Mouse (Mus musculus) liver, postnatal 0 days (tissue): ENCODE results near the gene Cep250. TPM values are rescaled to one million over a fixed set of nuclear protein-coding genes. Genes with fewer than 3 reads are reported as not detected.

Source experiments
- ATAC-seq: fragments of 200-750 bp; cut with Nextera tagmentation; 2 replicates; pipeline ENCODE4 v1.8.0; 2017; ENCODE audit warnings: mild to moderate bottlenecking, moderate library complexity
- DNase-seq: peaks from one replicate; pipeline ENCODE4 v3.0.0-alpha.2; 2016
- H3K27ac ChIP-seq: fragments of 300-500 bp; sonication (generic); 2 replicates; pipeline ENCODE4 v1.5.1; 2014; ENCODE audit warnings: antibody characterized with exemption, moderate library complexity, mild to moderate bottlenecking, low read depth
- H3K27me3 ChIP-seq: fragments of 300-500 bp; sonication (generic); 2 replicates; pipeline ENCODE4 v1.6.1; 2014; ENCODE audit warnings: low read length, control low read depth, mixed read lengths; ENCODE audit not compliant: insufficient read depth
- H3K36me3 ChIP-seq: fragments of 300-500 bp; sonication (generic); replicated peaks from 2 replicates; pipeline ENCODE4 v1.6.1; 2014; ENCODE audit warnings: mild to moderate bottlenecking, control low read depth, low read length, moderate library complexity, mixed read lengths; ENCODE audit not compliant: insufficient read depth
- H3K4me1 ChIP-seq: fragments of 300-500 bp; sonication (generic); 2 replicates; pipeline ENCODE4 v1.6.1; 2014; ENCODE audit warnings: antibody characterized with exemption, mild to moderate bottlenecking, control low read depth; ENCODE audit not compliant: insufficient read depth
- H3K4me2 ChIP-seq: fragments of 300-500 bp; sonication (generic); 2 replicates; pipeline ENCODE4 v1.6.1; 2014; ENCODE audit warnings: low read depth, mild to moderate bottlenecking, low read length, moderate library complexity, mixed read lengths
- H3K4me3 ChIP-seq: fragments of 300-500 bp; sonication (generic); 2 replicates; pipeline ENCODE4 v1.5.1; 2014; ENCODE audit warnings: low read depth, low read length
- H3K9ac ChIP-seq: fragments of 300-500 bp; sonication (generic); replicated peaks from 2 replicates; pipeline ENCODE4 v1.6.1; 2014; ENCODE audit warnings: mild to moderate bottlenecking, moderate library complexity
- H3K9me3 ChIP-seq: fragments of 300-500 bp; sonication (generic); 2 replicates; pipeline ENCODE4 v1.6.1; 2016; ENCODE audit warnings: mild to moderate bottlenecking, control low read depth, low read length, mixed read lengths
- CTCF ChIP-seq: sonication (generic); IDR thresholded peaks from 2 replicates; pipeline ENCODE4 v1.5.1; 2016; ENCODE audit warnings: antibody characterized with exemption, low read depth
- EP300 ChIP-seq: IDR thresholded peaks from 2 replicates; pipeline ENCODE4 v1.6.1; 2016; ENCODE audit warnings: antibody characterized with exemption, low read depth, mild to moderate bottlenecking
- WGBS: fragments of 180-500 bp; shearing (Covaris S2); extraction: QIAGEN DNeasy Blood & Tissue Kit; methylation state at CpG from one replicate; pipeline ENCODE4 v1.1.7; 2014; ENCODE audit not compliant: insufficient replicate concordance; 5-methylcytosine and 5-hydroxymethylcytosine counted together
- polyA plus RNA-seq: library from polyadenylated mRNA; unstranded; fragments of >200 nt; fragmentation: Nextera tagmentation; extraction: Ambion mirVana; gene quantifications from 2 replicates; pipeline ENCODE4 v1.2.1, GENCODE M21; 2015

The Cep250 gene
- polyA plus RNA-seq, 1 experiment from 2014 or later, result 5.0 TPM

DNA sequence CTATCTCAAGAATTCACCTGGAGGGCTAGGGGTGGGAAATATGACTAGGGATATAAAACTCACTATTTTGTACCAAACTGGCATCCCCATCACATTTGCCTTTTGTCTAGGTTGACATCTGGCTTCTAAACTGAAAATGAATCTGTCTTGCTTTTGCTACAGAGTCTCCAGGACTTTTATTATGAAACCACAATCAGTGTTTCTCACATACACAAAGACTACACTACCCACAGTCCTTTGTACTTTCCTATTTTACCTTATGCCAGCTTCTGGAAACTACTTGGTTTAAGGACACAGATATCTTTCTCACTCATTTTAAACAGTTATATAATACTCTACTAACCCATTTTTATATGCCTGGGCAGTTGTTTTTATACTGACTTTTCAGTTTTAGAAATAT, 69.2 kb downstream of the Cep250 start:
- H3K27ac ChIP-seq, result no peak overlapping the region
- H3K4me3 ChIP-seq, result no peak overlapping the region
- no peaks in the 10 kb centered on the region for H3K36me3 ChIP-seq
- H3K4me2 ChIP-seq, result no peak overlapping the region
- ATAC-seq (no peak), DNase-seq (no peak)
- H3K4me1 ChIP-seq, result 0 out of 2 replicates have a peak, but pooled peaks cover 2% of the 10 kb centered on the region
- H3K9ac ChIP-seq, result no peak overlapping the region
- H3K27me3 ChIP-seq, result no peaks in the 10 kb centered on the region
- H3K9me3 ChIP-seq, result no peaks in the 10 kb centered on the region
- TF ChIP-seq EP300, result no peak
- TF ChIP-seq CTCF, result no peak

DNA sequence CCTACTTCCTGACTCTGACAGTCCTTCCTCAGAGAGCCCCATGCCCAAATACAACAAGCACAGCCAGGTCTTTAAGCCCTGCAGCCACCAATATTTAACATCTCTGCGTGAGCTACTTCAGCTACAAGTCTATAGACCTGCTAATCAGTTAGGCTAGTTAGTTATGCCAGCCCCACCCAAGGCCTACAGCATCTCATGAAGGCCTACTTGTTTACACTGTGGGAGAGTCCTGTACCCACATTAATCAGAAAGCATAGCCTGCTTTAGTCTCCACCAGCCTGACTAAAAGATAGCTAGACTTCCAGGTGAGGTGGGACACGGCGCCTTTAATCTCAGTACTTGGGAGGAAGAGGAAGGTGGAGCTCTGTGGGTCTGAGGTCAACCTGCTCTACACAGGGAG, 83.1 kb downstream of the Cep250 start:
- no peak for ATAC-seq
- Histone ChIP-seq H3K4me1 (no peaks in the 10 kb centered on the region), H3K9ac (no peak overlapping the region), H3K4me2 (no peak overlapping the region), H3K36me3 (no peaks in the 10 kb centered on the region), H3K9me3 (no peaks in the 10 kb centered on the region), H3K27ac (no peak overlapping the region), H3K27me3 (no peaks in the 10 kb centered on the region), H3K4me3 (no peak overlapping the region)
- DNase-seq, result no peak
- TF ChIP-seq EP300 (no peak), CTCF (no peak)
- WGBS, result 82% methylated on average over 3 of the region's 3 CpGs

DNA sequence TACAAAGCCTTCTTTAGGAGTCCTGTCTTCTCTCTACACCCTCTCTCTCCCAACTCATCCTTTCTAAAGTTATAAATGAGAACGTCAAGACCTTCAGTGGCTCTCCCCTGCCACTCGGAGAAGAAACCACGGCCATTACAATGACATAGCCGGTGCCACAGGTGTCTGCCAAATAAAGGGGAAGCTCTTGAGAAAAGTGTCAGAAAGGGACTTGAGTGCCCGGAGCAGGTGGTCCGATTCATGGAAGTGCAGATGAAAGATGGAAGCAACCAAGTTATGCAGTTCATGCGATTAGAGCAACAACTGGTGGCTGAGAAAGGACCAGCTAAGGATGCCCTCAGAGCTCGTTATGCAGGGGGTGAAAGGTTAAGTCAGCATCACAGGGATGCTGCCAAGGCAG, 86.6 kb downstream of the Cep250 start:
- ATAC-seq, result no peak
- H3K9me3 ChIP-seq, result no peaks in the 10 kb centered on the region
- no peak overlapping the region for H3K4me2 ChIP-seq
- no peak overlapping the region for H3K4me3 ChIP-seq
- H3K36me3 ChIP-seq, result no peaks in the 10 kb centered on the region
- 64% methylated on average over 8 of the region's 8 CpGs for WGBS
- no peak for DNase-seq
- TF ChIP-seq EP300, result no peak
- TF ChIP-seq CTCF, result no peak
- H3K27ac ChIP-seq, result no peak overlapping the region
- 0 out of 2 replicates have a peak, but pooled peaks cover 7% of the 10 kb centered on the region for H3K27me3 ChIP-seq
- H3K4me1 ChIP-seq, result no peaks in the 10 kb centered on the region
- H3K9ac ChIP-seq, result no peak overlapping the region

DNA sequence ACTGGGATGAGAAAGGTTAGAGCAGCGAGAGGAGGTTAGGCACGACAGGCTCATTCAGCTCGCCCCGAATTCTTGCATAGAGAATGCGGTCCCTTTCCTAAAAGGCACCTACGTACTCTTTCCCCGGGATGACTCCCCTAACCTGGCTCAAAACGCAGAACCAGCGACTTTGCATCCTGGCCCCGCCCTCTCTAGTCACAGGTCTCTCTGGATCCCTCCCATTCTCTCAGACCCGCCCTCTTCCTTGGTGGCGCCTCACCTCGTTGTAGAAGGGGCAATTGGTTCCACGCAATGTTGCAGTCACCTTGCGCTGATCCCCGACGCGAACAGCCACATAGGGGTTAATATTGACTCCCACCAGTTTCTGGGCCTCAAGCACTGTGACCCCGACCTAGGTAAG, 91.7 kb downstream of the Cep250 start:
- Histone ChIP-seq H3K36me3 (no peaks in the 10 kb centered on the region), H3K4me3 (no peak overlapping the region), H3K27me3 (0 out of 2 replicates have a peak, but pooled peaks cover 11% of the 10 kb centered on the region), H3K9ac (no peak overlapping the region), H3K27ac (no peak overlapping the region), H3K9me3 (no peaks in the 10 kb centered on the region), H3K4me1 (no peaks in the 10 kb centered on the region), H3K4me2 (no peak overlapping the region)
- TF ChIP-seq EP300 (no peak), CTCF (no peak)
- 12% methylated on average over 19 of the region's 19 CpGs for WGBS
- ATAC-seq (no peak), DNase-seq (no peak)

Other genes with a start within 250 kb of the Cep250 start
- 28.4 and 30.2 TPM in 2 replicates for gene Edem2, start 227.0 kb upstream of the Cep250 start, polyA plus RNA-seq
- gene Gm17581, start 220.6 kb upstream of the Cep250 start, polyA plus RNA-seq, result not detected in 2 replicates
- gene Procr, start 205.3 kb upstream of the Cep250 start, polyA plus RNA-seq, result 1.1 and 1.7 TPM in 2 replicates
- gene Mmp24, start 181.1 kb upstream of the Cep250 start, polyA plus RNA-seq, result not detected in 2 replicates
- gene BC029722, start 137.0 kb upstream of the Cep250 start, polyA plus RNA-seq, result 6.6 and 7.5 TPM in 2 replicates
- 120 and 130 TPM in 2 replicates for gene Eif6, start 129.5 kb upstream of the Cep250 start, polyA plus RNA-seq
- 0.15 and 0.19 TPM in 2 replicates for gene Fam83c, start 121.6 kb upstream of the Cep250 start, polyA plus RNA-seq
- gene Uqcc1, start 26.1 kb upstream of the Cep250 start, polyA plus RNA-seq, result 29.3 and 31.7 TPM in 2 replicates
- gene Gm15557, start 15.7 kb upstream of the Cep250 start, polyA plus RNA-seq, result not detected in 2 replicates
- not detected in 2 replicates for gene Gdf5, start 11.1 kb upstream of the Cep250 start, polyA plus RNA-seq
- gene 6430550D23Rik, start 51.5 kb downstream of the Cep250 start, polyA plus RNA-seq, result 0.64 and 0.90 TPM in 2 replicates
- 64.5 and 64.8 TPM in 2 replicates for gene Ergic3, start 51.6 kb downstream of the Cep250 start, polyA plus RNA-seq
- gene Fer1l4, start 96.5 kb downstream of the Cep250 start, polyA plus RNA-seq, result not detected in 2 replicates
- 0.54 and 0.74 TPM in 2 replicates for gene Spag4, start 108.7 kb downstream of the Cep250 start, polyA plus RNA-seq
- 13.4 and 16.0 TPM in 2 replicates for gene Cpne1, start 155.5 kb downstream of the Cep250 start, polyA plus RNA-seq
- 5.5 and 5.7 TPM in 2 replicates for gene Rbm12, start 155.5 kb downstream of the Cep250 start, polyA plus RNA-seq
- 0.88 and 3.0 TPM in 2 replicates for gene Gm28036, start 170.6 kb downstream of the Cep250 start, polyA plus RNA-seq
- gene Romo1, start 187.6 kb downstream of the Cep250 start, polyA plus RNA-seq, result 292 and 295 TPM in 2 replicates
- 38.9 and 40.2 TPM in 2 replicates for gene Nfs1, start 187.7 kb downstream of the Cep250 start, polyA plus RNA-seq
- 228 and 239 TPM in 2 replicates for gene Rbm39, start 223.8 kb downstream of the Cep250 start, polyA plus RNA-seq
- 11.7 and 15.0 TPM in 2 replicates for gene Phf20, start 240.0 kb downstream of the Cep250 start, polyA plus RNA-seq